In genomic region chr5:123397786-123398185, GRCm38 (mm10) we compare ENCODE assay signal across 8 mouse cellular contexts. TPM values are rescaled to one million over a fixed set of nuclear protein-coding genes. Genes with fewer than 3 reads are reported as not detected.
A peak's percentile ranks its signal among the peaks of the same experiment; 100 is the strongest.
DNase-seq lines count a peak whose midpoint lies in the region; ATAC-seq and TF ChIP-seq lines count a peak whose summit lies in the region.
"Had no signal": no experiment of that assay in that cellular context is flagged by ENCODE, and none has a peak within 500 bp of the region (broad histone marks: within the 10 kb centered on the region; RNA-seq: fewer than 3 reads in every experiment).

No protein-coding gene starts in this region.

- peak overlapping the region; percentile 22; the same call in 1 of the 2 replicates for H3K9ac ChIP-seq in forebrain, embryonic 15.5 days (replicated peaks)
- no peak overlapping the region for H3K9ac ChIP-seq in midbrain, postnatal 0 days (replicated peaks; ENCODE audit: low read length, poor library complexity, severe bottlenecking)

- peak; percentile 66 to 77 for DNase-seq in spleen, postnatal 36 days (ENCODE audit: low spot score in 2 of 2)
- DNase-seq in spleen, adult 12 weeks (ENCODE audit: low spot score), result no peak
- peak; percentile 41 for DNase-seq in kidney, postnatal 14 days
- no peak for DNase-seq in midbrain, postnatal 0 days (ENCODE audit: low spot score)
- no peak for DNase-seq in left cerebral cortex, postnatal 25 days (ENCODE audit: low spot score in 2 of 2)

- peaks cover 42% of the 10 kb centered on the region for H3K4me1 ChIP-seq in forebrain, embryonic 15.5 days
- peaks cover 25% of the 10 kb centered on the region for H3K4me1 ChIP-seq in midbrain, postnatal 0 days (ENCODE audit: insufficient read depth, low read length)

- TF ChIP-seq CTCF in midbrain, postnatal 0 days (IDR thresholded peaks at IDR 0.05), result no peak

- ATAC-seq in forebrain, embryonic 15.5 days (replicated peaks), result no peak
- no peak for ATAC-seq in midbrain, postnatal 0 days (ENCODE audit: low FRiP score)
- ATAC-seq in frontal cortex, adult (ENCODE audit: low TSS enrichment), result no peak

- intact Hi-C loops in left cerebral cortex, postnatal 25 days (cut with DNase I), result loop anchor here (5.0 kb wide), 1 partner anchor 35 kb away; no protein-coding TSS in a partner anchor

- H3K36me3 ChIP-seq in forebrain, embryonic 15.5 days, result no peaks in the 10 kb centered on the region
- no peaks in the 10 kb centered on the region for H3K36me3 ChIP-seq in midbrain, postnatal 0 days (ENCODE audit: insufficient read depth, low read length)

- H3K4me2 ChIP-seq in forebrain, embryonic 15.5 days (replicated peaks), result peak overlapping the region; percentile 68
- H3K4me2 ChIP-seq in midbrain, postnatal 0 days (ENCODE audit: low read depth, low read length, poor library complexity, severe bottlenecking), result peak overlapping the region; percentile 74

- no peak overlapping the region for H3K27ac ChIP-seq in forebrain, embryonic 15.5 days (replicated peaks)
- H3K27ac ChIP-seq in midbrain, postnatal 0 days (ENCODE audit: low read depth, low read length), result no peak overlapping the region

- WGBS in forebrain, embryonic 15.5 days, result 86% methylated on average over 11 of the region's 11 CpGs
- WGBS in midbrain, postnatal 0 days, result 81% methylated on average over 11 of the region's 11 CpGs

- no peaks in the 10 kb centered on the region for H3K9me3 ChIP-seq in forebrain, embryonic 15.5 days
- no peaks in the 10 kb centered on the region for H3K9me3 ChIP-seq in midbrain, postnatal 0 days (ENCODE audit: low read length)

- peak overlapping the region; percentile 87 for H3K4me3 ChIP-seq in forebrain, embryonic 15.5 days
- 0 out of 2 replicates have a peak overlapping the region, but pooled peaks have one; percentile 9 for H3K4me3 ChIP-seq in midbrain, postnatal 0 days (ENCODE audit: low read depth, low read length)
- H3K4me3 ChIP-seq: myocyte had no signal

- H3K27me3 ChIP-seq in forebrain, embryonic 15.5 days, result no peaks in the 10 kb centered on the region
- no peaks in the 10 kb centered on the region for H3K27me3 ChIP-seq in midbrain, postnatal 0 days (ENCODE audit: insufficient read depth, low read length)

RNA-seq across cellular contexts. Expression of gene Mlxip, which starts 3.2 kb away (rescaled TPM):
- 16.9 and 17.0 TPM in 2 replicates for polyA plus RNA-seq in forebrain, embryonic 15.5 days (2015; fragmentation: Nextera tagmentation; extraction: Ambion mirVana)
- 16.6 and 17.9 TPM in 2 replicates for total RNA-seq in midbrain, postnatal 0 days (2014; rRNA removed)
- 9.8 and 11.3 TPM in 2 replicates for polyA plus RNA-seq in midbrain, postnatal 0 days (2015; fragmentation: Nextera tagmentation; extraction: Ambion mirVana)
- total RNA-seq in left cerebral cortex, postnatal 25 days (2021), result 10 to 100 TPM; 16.3 to 18.0 TPM

RNA-seq across cellular contexts. Expression of gene Bcl7a, which starts 54.2 kb away (rescaled TPM):
- 80.6 and 89.3 TPM in 2 replicates for polyA plus RNA-seq in forebrain, embryonic 15.5 days (2015; fragmentation: Nextera tagmentation; extraction: Ambion mirVana)
- total RNA-seq in midbrain, postnatal 0 days (2014; rRNA removed), result 33.5 and 40.7 TPM in 2 replicates
- polyA plus RNA-seq in midbrain, postnatal 0 days (2015; fragmentation: Nextera tagmentation; extraction: Ambion mirVana), result 21.4 and 21.6 TPM in 2 replicates
- total RNA-seq in left cerebral cortex, postnatal 25 days (2021), result 10 to 100 TPM; 67.8 to 70.0 TPM

Comparison
In these comparisons a context has a peak if more than half of its experiments do, and no peak if none do; other contexts are left out.
1. DNase-seq: peak in spleen, postnatal 36 days (2 of 2) and kidney, postnatal 14 days (single experiment); none in spleen, adult 12 weeks (single experiment), midbrain, postnatal 0 days (single experiment) and left cerebral cortex, postnatal 25 days (0 of 2).